Mouse (Mus musculus): ENCODE measurements around the gene Plpp2.

GRCm38 (mm10) chr10:79553691-79554090 is 20.1 kb upstream of the Plpp2 start:
- TF ChIP-seq CTCF (IDR thresholded peaks at IDR 0.05; ENCODE audit: insufficient read depth, low read depth, low read length) (no peak), POLR2A (IDR thresholded peaks at IDR 0.05; ENCODE audit: insufficient read depth, low read depth, low read length) (no peak)
